Mouse (Mus musculus) limb, embryonic 13.5 days (tissue): ENCODE data around the gene B4galnt3. TPM values are rescaled to one million over a fixed set of nuclear protein-coding genes. Genes with fewer than 3 reads are reported as not detected.
A peak's percentile ranks its signal among the peaks of the same experiment; 100 is the strongest.
"Not testable (repeated sequence)": the region's sequence is repeated elsewhere in the genome, so short reads cannot be mapped to it uniquely, and the experiment has no call there.

ENCODE experiments used
- ATAC-seq: fragments of 200-750 bp; cut with Nextera tagmentation; 2 replicates; pipeline ENCODE4 v1.8.0; 2017; ENCODE audit warnings: low read depth, moderate number of reproducible peaks, moderate TSS enrichment; ENCODE audit not compliant: low FRiP score
- H3K27ac ChIP-seq: fragments of 300-500 bp; sonication (generic); 2 replicates; pipeline ENCODE4 v1.5.1; 2015; ENCODE audit warnings: inconsistent platforms, mild to moderate bottlenecking, moderate library complexity
- H3K27me3 ChIP-seq: fragments of 300-500 bp; sonication (generic); 2 replicates; pipeline ENCODE4 v1.6.1; 2015; ENCODE audit warnings: mild to moderate bottlenecking, inconsistent platforms
- H3K36me3 ChIP-seq: fragments of 300-500 bp; sonication (generic); 2 replicates; pipeline ENCODE4 v1.6.1; 2015; ENCODE audit warnings: inconsistent platforms, mild to moderate bottlenecking, moderate library complexity
- H3K4me1 ChIP-seq: fragments of 300-500 bp; sonication (generic); 2 replicates; pipeline ENCODE4 v1.6.1; 2015; ENCODE audit warnings: inconsistent platforms
- H3K4me2 ChIP-seq: fragments of 300-500 bp; sonication (generic); replicated peaks from 2 replicates; pipeline ENCODE4 v1.6.1; 2015; ENCODE audit warnings: inconsistent platforms, mild to moderate bottlenecking, moderate library complexity
- H3K4me3 ChIP-seq: fragments of 300-500 bp; sonication (generic); 2 replicates; pipeline ENCODE4 v1.5.1; 2015; ENCODE audit warnings: moderate library complexity, mild to moderate bottlenecking, inconsistent platforms
- H3K9ac ChIP-seq: fragments of 300-500 bp; sonication (generic); 2 replicates; pipeline ENCODE4 v1.6.1; 2015; ENCODE audit warnings: mild to moderate bottlenecking, inconsistent platforms
- H3K9me3 ChIP-seq: fragments of 300-500 bp; sonication (generic); 2 replicates; pipeline ENCODE4 v1.6.1; 2016; ENCODE audit warnings: inconsistent platforms
- WGBS: fragments of 180-500 bp; shearing (Covaris S2); methylation state at CpG from one replicate; pipeline ENCODE4 v1.1.7; 2015; 5-methylcytosine and 5-hydroxymethylcytosine counted together
- polyA plus RNA-seq: library from polyadenylated mRNA; unstranded; fragments of >200 nt; fragmentation: Nextera tagmentation; extraction: Ambion mirVana; gene quantifications from 2 replicates; pipeline ENCODE4 v1.2.1, GENCODE M21; 2015

Gene B4galnt3
- polyA plus RNA-seq, 1 experiment from 2014 or later = 0.80 TPM

DNA sequence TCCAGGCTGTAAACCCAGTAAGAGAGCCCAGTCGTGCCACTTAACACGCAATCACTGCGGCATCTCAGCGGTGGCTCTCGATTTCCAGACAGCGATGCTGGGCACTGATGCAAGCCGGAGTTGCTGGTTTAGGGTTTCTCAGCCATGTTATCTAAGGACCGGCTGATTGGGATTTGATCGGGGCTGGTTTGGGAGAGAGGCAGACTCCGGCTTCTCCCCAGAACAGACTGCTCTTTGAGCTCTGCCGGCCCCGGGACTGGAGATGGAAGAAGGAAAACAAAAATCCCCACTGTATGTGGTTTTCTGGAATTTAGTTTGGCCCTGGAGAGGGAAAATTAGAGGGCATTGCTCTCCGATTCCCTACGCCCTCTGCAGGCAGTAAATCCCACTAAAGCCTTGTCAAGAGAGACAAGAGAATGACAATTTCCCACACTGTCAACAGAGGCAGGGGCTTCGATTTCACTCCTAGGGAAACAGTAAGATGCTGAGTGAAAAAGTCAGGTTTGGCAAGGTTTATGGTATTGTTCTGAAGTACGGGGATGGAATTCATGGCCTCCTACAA lies 8.5 kb upstream of the B4galnt3 start:
- ATAC-seq = peak; percentile 36; the same call in 1 of the 2 replicates
- Histone ChIP-seq H3K36me3 (no peaks in the 10 kb centered on the region), H3K9me3 (no peaks in the 10 kb centered on the region), H3K4me3 (peak overlapping the region; percentile 23), H3K4me1 (peaks cover 4% of the 10 kb centered on the region; the same call in 1 of the 2 replicates), H3K9ac (peak overlapping the region; percentile 54), H3K27ac (peak overlapping the region; percentile 48; the same call in 1 of the 2 replicates), H3K27me3 (no peaks in the 10 kb centered on the region), H3K4me2 (peak overlapping the region; percentile 57)
- 21% methylated on average over 16 of the region's 16 CpGs for WGBS

DNA sequence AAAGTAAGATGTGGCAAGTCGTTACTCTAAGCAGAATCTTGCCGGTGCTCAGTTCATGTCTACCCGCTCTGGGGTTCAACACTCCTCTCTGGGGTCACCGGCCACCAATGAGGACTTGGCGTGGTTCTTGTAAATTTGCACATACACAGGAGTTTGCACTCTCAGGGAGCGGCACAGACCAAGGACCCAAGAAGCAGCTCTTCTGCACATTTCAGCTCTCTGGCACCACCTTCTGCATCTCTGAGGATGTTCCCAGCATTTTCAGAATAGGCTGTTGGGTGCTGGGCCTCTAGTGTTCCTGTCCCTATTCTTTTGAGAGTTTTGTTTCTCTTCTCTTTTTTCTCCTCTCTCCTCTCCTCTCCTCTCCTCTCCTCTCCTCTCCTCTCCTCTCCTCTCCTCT lies 6.8 kb upstream of the B4galnt3 start:
- 21% methylated on average over 6 of the region's 6 CpGs for WGBS

DNA sequence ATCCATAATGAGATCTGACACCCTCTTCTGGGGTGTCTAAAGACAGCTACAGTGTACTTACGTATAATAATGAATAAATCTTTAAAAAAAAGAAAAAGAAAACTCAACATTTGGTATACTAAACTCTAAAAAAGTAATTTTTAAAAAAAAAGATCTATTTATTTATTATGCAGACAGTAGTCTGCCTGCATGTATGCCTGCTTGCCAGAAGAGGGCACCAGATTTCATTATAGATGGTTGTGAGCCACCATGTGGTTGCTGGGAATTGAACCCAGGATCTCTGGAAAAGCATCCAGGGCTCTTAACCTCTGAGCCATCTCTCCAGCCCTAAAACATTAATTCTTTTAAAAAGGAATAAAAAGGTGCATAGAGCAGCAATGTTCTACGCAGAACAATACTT lies 2.2 kb upstream of the B4galnt3 start:
- not testable (repeated sequence) for H3K9ac ChIP-seq, H3K36me3 ChIP-seq, H3K27ac ChIP-seq, H3K4me3 ChIP-seq, H3K4me2 ChIP-seq, ATAC-seq, H3K9me3 ChIP-seq, H3K4me1 ChIP-seq
- 99% methylated on average over 2 of the region's 2 CpGs for WGBS
- H3K27me3 ChIP-seq = peaks cover 42% of the 10 kb centered on the region

More for the DNA sequence above, 6.8 kb upstream of the B4galnt3 start:
- no peak overlapping the region for H3K4me3 ChIP-seq
- no peaks in the 10 kb centered on the region for H3K9me3 ChIP-seq
- no peak overlapping the region; the same call in 1 of the 2 replicates for H3K4me2 ChIP-seq
- no peak overlapping the region for H3K9ac ChIP-seq
- no peak overlapping the region for H3K27ac ChIP-seq
- H3K4me1 ChIP-seq = peaks cover 4% of the 10 kb centered on the region; the same call in 1 of the 2 replicates
- no peak for ATAC-seq
- 0 out of 2 replicates have a peak, but pooled peaks cover 1% of the 10 kb centered on the region for H3K27me3 ChIP-seq
- no peaks in the 10 kb centered on the region for H3K36me3 ChIP-seq

DNA sequence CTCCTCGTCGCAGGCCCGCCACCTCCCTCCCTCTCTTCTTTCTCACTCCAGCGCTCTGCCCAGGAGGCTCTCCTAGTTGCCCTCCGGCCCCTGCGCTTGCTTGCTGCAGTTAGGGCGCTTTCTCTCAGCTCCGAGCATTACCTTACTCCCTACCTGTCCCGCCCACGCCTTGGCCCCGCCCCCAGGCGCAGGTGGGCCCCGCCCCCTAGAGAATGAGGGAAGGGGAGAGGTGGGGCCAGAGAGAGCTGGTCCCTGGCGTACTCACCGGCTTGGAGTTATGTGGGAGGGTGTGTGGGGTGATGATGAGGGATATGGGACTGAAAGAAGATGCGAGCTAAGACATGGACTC lies 400 bp upstream of the B4galnt3 start:
- no peaks in the 10 kb centered on the region for H3K36me3 ChIP-seq
- no peak overlapping the region for H3K27ac ChIP-seq
- H3K4me1 ChIP-seq = peaks cover 9% of the 10 kb centered on the region
- peak overlapping the region; percentile 69 for H3K4me3 ChIP-seq
- peak overlapping the region; percentile 97 for H3K4me2 ChIP-seq
- peak overlapping the region; percentile 75 for H3K9ac ChIP-seq
- H3K27me3 ChIP-seq = peaks cover 47% of the 10 kb centered on the region
- H3K9me3 ChIP-seq = no peaks in the 10 kb centered on the region
- WGBS = under 1% methylated on average over 16 of the region's 16 CpGs
- ATAC-seq = peak; percentile 71

DNA sequence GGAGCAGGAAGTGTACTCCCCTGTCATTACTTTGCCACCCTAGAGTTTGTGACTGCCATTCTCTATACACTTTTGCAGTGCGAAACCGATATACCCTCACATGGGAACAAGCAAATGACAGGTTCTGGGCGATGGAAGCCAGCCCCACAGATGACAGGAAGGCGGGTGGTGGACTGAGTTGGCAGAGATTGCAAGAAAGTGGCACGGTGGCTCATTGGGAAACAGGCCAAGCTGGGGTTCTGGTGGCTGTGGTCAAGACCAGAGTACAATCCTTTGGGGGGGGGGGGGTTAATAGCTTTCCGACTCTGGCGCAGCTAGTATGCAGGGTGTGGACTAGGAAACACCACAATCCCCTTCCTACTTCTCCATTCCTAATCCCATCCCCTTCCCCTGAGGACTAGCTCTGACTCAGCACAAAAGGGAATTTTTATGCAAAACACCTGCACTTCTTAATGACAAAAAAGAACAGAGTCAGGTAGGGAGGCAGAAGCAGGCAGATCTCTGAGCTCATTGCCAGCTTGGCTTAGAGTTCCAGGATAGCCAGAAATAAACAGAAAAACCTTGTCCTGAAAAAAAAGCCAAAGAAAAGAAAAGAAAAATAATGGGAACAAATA lies 2.9 kb downstream of the B4galnt3 start:
- H3K27me3 ChIP-seq = peaks cover 47% of the 10 kb centered on the region
- no peak for ATAC-seq

DNA sequence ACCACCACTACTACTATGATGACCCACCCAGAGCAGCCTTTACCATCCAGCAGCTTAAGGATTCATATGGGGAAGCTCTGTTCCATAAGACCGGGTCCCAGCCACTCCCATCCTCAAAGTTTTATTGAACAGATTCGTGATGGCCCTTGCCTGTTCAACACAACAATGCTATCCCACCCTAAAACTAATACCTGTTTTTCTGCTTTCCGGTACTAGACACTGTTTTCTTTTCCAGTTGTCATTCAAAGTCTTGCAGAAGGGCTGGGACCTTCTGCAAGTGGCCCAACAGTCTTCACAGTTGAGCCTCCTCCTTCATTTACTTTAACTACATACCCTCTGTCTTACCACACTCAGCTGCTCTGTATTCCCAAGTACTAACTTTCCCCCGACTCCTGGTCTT lies 4.9 kb downstream of the B4galnt3 start:
- Histone ChIP-seq H3K4me2 (no peak overlapping the region), H3K36me3 (no peaks in the 10 kb centered on the region), H3K4me3 (no peak overlapping the region), H3K27ac (no peak overlapping the region), H3K4me1 (peaks cover 5% of the 10 kb centered on the region; the same call in 1 of the 2 replicates), H3K9ac (no peak overlapping the region), H3K9me3 (no peaks in the 10 kb centered on the region), H3K27me3 (peaks cover 28% of the 10 kb centered on the region)
- ATAC-seq = no peak
- WGBS = 79% methylated on average over 4 of the region's 4 CpGs

More for the DNA sequence above, 2.9 kb downstream of the B4galnt3 start:
- Histone ChIP-seq H3K4me1 (peaks cover 9% of the 10 kb centered on the region), H3K9ac (no peak overlapping the region), H3K4me3 (no peak overlapping the region), H3K36me3 (no peaks in the 10 kb centered on the region), H3K4me2 (no peak overlapping the region), H3K9me3 (no peaks in the 10 kb centered on the region), H3K27ac (no peak overlapping the region)
- WGBS = 93% methylated on average over 7 of the region's 7 CpGs

DNA sequence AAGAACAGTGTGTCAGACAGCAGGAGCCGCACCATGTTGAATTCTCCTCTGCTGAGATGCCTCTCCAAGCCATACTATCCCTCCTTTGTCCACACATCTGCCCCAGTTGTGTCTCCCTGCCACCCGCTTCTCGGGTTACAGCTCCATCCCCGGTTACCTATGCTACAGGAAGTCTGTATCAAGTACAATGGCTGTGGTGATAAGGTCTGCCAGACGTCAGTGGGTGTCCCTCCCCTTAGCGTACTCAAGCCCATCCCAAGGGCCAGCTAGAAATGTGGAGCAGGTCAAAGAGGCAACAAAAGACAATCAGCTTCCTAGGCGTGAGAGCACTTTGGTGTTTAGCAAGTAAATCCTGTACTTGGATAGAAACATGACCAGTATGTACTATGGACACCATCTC lies 5.8 kb downstream of the B4galnt3 start:
- H3K4me1 ChIP-seq = peaks cover 2% of the 10 kb centered on the region; the same call in 1 of the 2 replicates
- H3K9me3 ChIP-seq = no peaks in the 10 kb centered on the region
- H3K4me2 ChIP-seq = no peak overlapping the region
- no peak overlapping the region for H3K9ac ChIP-seq
- no peak for ATAC-seq
- peaks cover 23% of the 10 kb centered on the region for H3K27me3 ChIP-seq
- no peaks in the 10 kb centered on the region for H3K36me3 ChIP-seq
- H3K4me3 ChIP-seq = no peak overlapping the region
- H3K27ac ChIP-seq = no peak overlapping the region
- WGBS = 52% methylated on average over 7 of the region's 7 CpGs

DNA sequence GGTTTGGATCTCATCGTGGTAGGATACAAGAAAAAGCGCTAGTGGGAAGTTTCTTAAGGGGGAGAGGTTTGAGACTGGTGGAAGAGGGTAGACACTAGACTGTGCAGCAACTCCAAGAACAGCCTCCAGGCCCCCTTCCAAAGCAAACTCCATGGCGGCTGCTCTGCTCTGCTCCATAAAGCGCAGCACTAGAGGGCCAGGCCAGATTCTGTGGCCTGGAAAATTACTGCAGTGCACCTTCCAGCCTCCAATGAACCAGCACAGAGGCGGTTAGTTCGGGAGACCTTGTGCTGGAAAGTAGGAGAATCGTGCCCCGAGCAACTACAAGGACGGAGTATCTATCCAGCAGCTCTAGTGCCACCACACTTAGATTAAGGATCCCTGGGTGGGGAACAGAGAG lies 7.1 kb downstream of the B4galnt3 start:
- no peaks in the 10 kb centered on the region for H3K9me3 ChIP-seq
- 82% methylated on average over 9 of the region's 9 CpGs for WGBS

DNA sequence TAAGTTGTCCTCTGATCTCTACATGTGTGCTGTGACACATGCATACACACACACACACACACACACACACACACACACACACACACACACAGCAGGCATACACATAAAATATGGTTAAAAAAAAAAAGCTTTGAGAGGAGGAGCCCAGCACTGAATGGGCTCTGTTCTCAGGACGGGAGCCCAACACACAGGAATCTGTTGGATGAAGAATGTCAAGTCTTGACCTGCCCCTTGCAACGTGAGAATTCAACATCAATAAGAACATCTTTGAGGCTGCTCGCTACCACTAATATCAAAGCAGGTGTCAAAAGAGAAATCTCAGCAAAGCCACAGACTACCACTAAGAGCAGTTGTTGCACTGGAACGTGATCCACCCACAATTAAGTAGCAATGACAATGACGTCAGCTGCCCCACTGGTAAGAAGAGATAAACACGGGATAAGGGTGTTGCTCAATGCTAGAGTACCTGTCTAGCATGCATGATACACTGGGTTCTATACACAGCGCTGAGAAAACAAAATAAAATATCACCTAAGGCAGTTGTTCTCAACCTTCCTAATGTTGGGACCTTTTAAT lies 17.4 kb downstream of the B4galnt3 start:
- Histone ChIP-seq H3K27me3 (no peaks in the 10 kb centered on the region), H3K36me3 (no peaks in the 10 kb centered on the region), H3K4me2 (no peak overlapping the region), H3K9ac (no peak overlapping the region), H3K4me1 (peaks cover 14% of the 10 kb centered on the region), H3K9me3 (no peaks in the 10 kb centered on the region), H3K27ac (no peak overlapping the region), H3K4me3 (no peak overlapping the region)
- ATAC-seq = no peak
- WGBS = 72% methylated on average over 7 of the region's 7 CpGs

More for the DNA sequence above, 7.1 kb downstream of the B4galnt3 start:
- Histone ChIP-seq H3K27me3 (peaks cover 11% of the 10 kb centered on the region), H3K4me1 (no peaks in the 10 kb centered on the region), H3K27ac (no peak overlapping the region), H3K4me3 (no peak overlapping the region), H3K9ac (no peak overlapping the region), H3K4me2 (no peak overlapping the region), H3K36me3 (no peaks in the 10 kb centered on the region)
- no peak for ATAC-seq

DNA sequence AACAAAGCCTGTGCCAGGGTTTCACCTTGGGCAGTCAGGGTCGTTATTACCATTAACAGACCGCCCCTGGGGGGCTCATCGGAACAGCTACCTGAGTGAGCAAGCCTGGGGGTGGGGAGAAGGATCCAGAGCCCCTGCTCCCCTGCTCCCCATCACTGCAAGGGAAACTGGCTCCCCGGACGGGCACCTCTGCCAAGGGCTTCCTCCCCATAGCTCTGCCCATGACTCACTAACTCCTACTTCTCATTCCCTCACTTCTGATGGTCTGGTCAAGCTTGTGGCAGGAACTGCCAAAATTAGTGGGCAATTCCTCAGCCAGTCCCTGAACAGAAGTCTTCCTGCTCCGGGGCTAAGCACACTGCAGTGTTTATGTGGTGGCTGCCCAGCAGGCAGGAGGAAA lies 19.1 kb downstream of the B4galnt3 start:
- Histone ChIP-seq H3K4me3 (no peak overlapping the region), H3K9me3 (no peaks in the 10 kb centered on the region), H3K27ac (peak overlapping the region; percentile 22; the same call in 1 of the 2 replicates), H3K36me3 (no peaks in the 10 kb centered on the region), H3K9ac (no peak overlapping the region), H3K27me3 (no peaks in the 10 kb centered on the region), H3K4me2 (no peak overlapping the region), H3K4me1 (peaks cover 14% of the 10 kb centered on the region)
- 42% methylated on average over 6 of the region's 6 CpGs for WGBS
- ATAC-seq = peak; percentile 40; the same call in 1 of the 2 replicates

DNA sequence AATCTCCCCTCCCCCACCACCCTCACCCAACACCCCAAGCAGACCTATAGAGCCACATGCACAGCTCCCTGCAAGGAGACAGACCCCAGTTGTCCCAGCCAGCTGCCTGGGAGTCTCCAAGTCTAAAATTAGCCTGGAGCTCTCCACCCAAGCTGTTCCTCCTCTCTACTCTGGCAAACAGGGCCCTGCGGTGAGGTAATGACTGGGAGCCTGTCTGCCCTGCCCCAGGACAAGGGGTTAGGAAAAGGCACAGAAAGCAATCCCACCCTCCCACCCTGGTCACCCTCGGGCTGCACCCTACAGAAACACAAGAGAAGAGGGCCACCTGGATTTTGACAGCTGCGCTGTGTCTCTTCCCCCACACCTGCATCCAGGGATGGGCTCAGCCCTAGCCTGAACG lies 19.5 kb downstream of the B4galnt3 start:
- peak overlapping the region; percentile 22; the same call in 1 of the 2 replicates for H3K27ac ChIP-seq
- no peak overlapping the region for H3K9ac ChIP-seq
- 36% methylated on average over 4 of the region's 4 CpGs for WGBS
- H3K4me1 ChIP-seq = peaks cover 14% of the 10 kb centered on the region
- no peaks in the 10 kb centered on the region for H3K9me3 ChIP-seq
- H3K4me3 ChIP-seq = no peak overlapping the region
- no peak overlapping the region for H3K4me2 ChIP-seq
- H3K27me3 ChIP-seq = no peaks in the 10 kb centered on the region
- peak; percentile 72 for ATAC-seq
- H3K36me3 ChIP-seq = no peaks in the 10 kb centered on the region

DNA sequence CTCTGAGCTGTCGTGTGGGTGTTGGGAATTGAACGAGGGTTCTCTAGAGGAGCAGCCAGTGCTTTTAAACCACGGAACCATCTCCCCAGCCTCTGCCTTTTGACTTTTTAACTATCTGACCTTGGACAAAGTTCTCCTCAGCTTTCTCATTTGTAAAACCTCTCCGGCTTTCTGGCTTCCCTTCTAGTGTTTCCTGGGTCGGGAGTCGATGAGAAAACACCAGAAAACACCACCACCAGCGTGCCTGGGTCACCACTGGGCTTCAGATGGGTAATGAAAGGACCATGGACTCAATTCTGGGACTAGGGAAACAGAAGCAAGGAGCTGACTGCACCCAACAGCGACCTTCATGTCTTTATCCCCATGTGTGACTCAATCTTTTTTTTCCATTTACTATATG lies 20.2 kb downstream of the B4galnt3 start:
- no peak overlapping the region for H3K9ac ChIP-seq
- WGBS = 80% methylated on average over 8 of the region's 8 CpGs
- H3K9me3 ChIP-seq = no peaks in the 10 kb centered on the region
- H3K4me2 ChIP-seq = no peak overlapping the region
- no peak for ATAC-seq
- H3K36me3 ChIP-seq = no peaks in the 10 kb centered on the region
- H3K27me3 ChIP-seq = no peaks in the 10 kb centered on the region
- H3K27ac ChIP-seq = no peak overlapping the region
- peaks cover 14% of the 10 kb centered on the region for H3K4me1 ChIP-seq
- H3K4me3 ChIP-seq = no peak overlapping the region
